Mouse (Mus musculus) hindlimb bud, embryonic 11.5 days (tissue): ENCODE measurements around the gene Olfr16.

Experiments
- DNase-seq: peaks from one replicate; pipeline ENCODE4 v3.0.0-alpha.2; 2012; ENCODE audit warnings: low read depth, low spot score; ENCODE audit errors: extremely low spot score

Gene Olfr16

GRCm38 (mm10) chr1:172950160-172950559, at the start of gene Olfr16:
Gene Olfr16 (plus strand): TSS chr1:172950409.
- DNase-seq: no peak

DNA sequence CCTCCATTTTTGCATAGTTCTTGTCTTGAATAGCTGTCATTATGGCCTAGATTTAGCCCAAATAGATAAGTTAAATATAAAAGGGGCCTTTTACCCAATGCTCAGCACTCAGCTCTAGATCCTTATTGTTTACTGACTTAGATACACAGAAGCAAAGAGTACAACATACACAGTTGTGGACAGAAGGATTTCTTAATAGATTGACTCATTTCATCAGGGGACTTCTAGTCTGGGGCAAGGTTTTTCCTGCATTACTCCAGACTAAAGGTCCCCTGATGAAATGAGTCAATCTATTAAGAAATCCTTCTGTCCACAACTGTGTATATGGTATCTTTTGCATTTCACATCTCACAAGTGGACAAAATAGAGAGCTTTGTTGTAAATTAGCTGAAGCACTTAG, 46.9 kb upstream of the Olfr16 start:
- DNase-seq: no peak

DNA sequence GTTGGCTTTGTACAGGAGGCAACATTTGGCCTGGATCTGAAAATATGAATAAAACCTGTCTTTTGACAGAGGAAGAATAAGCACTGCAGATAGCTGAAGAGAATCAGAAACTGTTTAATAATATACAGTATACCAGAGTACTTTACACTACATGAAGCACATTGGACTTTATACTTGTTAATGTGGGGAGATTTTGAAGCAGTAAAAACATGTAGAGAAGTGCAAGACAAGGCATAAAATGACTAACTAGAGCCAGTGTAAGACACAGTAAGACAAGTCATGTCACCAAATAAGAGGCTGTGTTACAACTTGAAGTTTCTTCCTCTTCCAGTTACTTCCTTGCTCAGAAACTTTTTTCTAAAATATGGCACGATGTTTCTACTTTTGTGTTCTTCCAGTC, 33.1 kb upstream of the Olfr16 start:
- DNase-seq: no peak

- DNase-seq: no peak
These were observed 31.8 kb upstream of the Olfr16 start for GRCm38 (mm10) chr1:172918450-172918849.

- no peak for DNase-seq
These were observed 18.0 kb upstream of the Olfr16 start for GRCm38 (mm10) chr1:172932197-172932596.

- no peak for DNase-seq
These were observed 1.0 kb downstream of the Olfr16 start for GRCm38 (mm10) chr1:172951171-172951720.

GRCm38 (mm10) chr1:172955376-172955775, 5.2 kb downstream of the Olfr16 start:
- no peak for DNase-seq

- DNase-seq: no peak
These were observed 10.2 kb downstream of the Olfr16 start for GRCm38 (mm10) chr1:172960452-172960851.

- no peak for DNase-seq
These were observed 39.8 kb downstream of the Olfr16 start for GRCm38 (mm10) chr1:172989794-172990634.

DNA sequence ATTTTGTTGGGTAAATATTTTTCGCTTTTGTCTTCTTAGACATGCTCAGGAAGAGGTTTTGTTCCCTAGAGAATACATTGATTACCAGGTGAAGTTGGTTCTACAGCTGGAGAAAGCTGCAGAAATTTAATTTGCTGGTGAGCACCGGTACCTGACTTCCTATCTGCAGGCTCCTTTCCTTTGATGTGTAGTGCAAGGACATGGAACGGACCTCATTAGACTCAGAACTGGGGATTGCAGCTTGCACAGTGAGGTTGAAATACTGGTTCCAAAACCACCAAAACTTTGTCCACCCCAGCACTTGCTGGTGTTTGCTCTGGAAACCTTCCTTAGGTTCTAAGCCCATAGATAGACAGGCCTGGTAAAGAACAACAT, 40.4 kb downstream of the Olfr16 start:
- no peak for DNase-seq
